Mouse (Mus musculus) heart, postnatal 0 days (tissue): ENCODE measurements around the gene Rnasek.

Experiments used
- CTCF ChIP-seq: IDR thresholded peaks from 2 replicates; pipeline ENCODE4 v1.5.1; 2016; ENCODE audit warnings: antibody characterized with exemption, control low read depth, low read depth
- EP300 ChIP-seq: IDR thresholded peaks from 2 replicates; pipeline ENCODE4 v1.6.1; 2016; ENCODE audit warnings: antibody characterized with exemption, low read depth

- TF ChIP-seq CTCF (no peak), EP300 (no peak)
Measured at GRCm38 (mm10) chr11:70199107-70199506, 40.5 kb downstream of the Rnasek start.
